Mouse (Mus musculus) forebrain, embryonic 15.5 days (tissue): ENCODE measurements at regions not wholly inside any gene's neighbourhood (a gene's known extent, or its start where the extent isn't known, plus 50 kb on each side); places are given as distances from the start of the nearest gene placed in this dataset.

Source experiments
- ATAC-seq: fragments of 200-750 bp; cut with Nextera tagmentation; replicated peaks from 2 replicates; pipeline ENCODE4 v1.8.0; 2017; ENCODE audit warnings: mild to moderate bottlenecking, moderate TSS enrichment, moderate library complexity
- H3K27ac ChIP-seq: fragments of 300-500 bp; sonication (generic); replicated peaks from 2 replicates; pipeline ENCODE4 v1.5.1; 2015; ENCODE audit warnings: mild to moderate bottlenecking, inconsistent platforms
- H3K27me3 ChIP-seq: fragments of 300-500 bp; sonication (generic); 2 replicates; pipeline ENCODE4 v1.6.1; 2015; ENCODE audit warnings: inconsistent platforms
- H3K36me3 ChIP-seq: fragments of 300-500 bp; sonication (generic); 2 replicates; pipeline ENCODE4 v1.6.1; 2015; ENCODE audit warnings: mild to moderate bottlenecking, inconsistent platforms
- H3K4me1 ChIP-seq: fragments of 300-500 bp; sonication (generic); 2 replicates; pipeline ENCODE4 v1.6.1; 2015; ENCODE audit warnings: inconsistent platforms
- H3K4me2 ChIP-seq: fragments of 300-500 bp; sonication (generic); replicated peaks from 2 replicates; pipeline ENCODE4 v1.6.1; 2015; ENCODE audit warnings: mild to moderate bottlenecking, inconsistent platforms
- H3K4me3 ChIP-seq: fragments of 300-500 bp; sonication (generic); 2 replicates; pipeline ENCODE4 v1.5.1; 2015; ENCODE audit warnings: mild to moderate bottlenecking, inconsistent platforms
- H3K9ac ChIP-seq: fragments of 300-500 bp; sonication (generic); replicated peaks from 2 replicates; pipeline ENCODE4 v1.6.1; 2015; ENCODE audit warnings: mild to moderate bottlenecking, inconsistent platforms
- H3K9me3 ChIP-seq: fragments of 300-500 bp; sonication (generic); 2 replicates; pipeline ENCODE4 v1.6.1; 2016; ENCODE audit warnings: inconsistent platforms
- WGBS: fragments of 180-500 bp; shearing (Covaris S2); methylation state at CpG from one replicate; pipeline ENCODE4 v1.1.7; 2015; ENCODE audit warnings: mixed read lengths; 5-methylcytosine and 5-hydroxymethylcytosine counted together

DNA sequence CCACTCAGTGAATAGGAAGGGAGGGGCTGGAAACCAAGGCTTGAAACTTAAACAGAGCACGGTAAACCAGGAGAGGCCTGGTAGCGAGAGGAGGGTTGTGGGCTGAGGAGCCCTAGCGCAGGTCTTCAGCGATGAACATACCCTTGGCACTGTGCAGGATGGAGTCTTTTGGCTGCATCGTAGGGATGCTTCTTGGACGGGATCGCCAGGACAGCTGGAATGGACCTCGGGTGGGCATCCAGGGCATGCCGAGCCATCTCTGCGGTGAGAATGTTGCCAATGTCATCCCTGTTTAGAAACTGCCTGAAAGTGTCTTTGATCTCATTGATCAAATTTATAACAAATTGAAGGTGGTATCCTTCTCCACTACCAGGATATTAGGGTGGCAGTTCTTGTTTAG lies 192.2 kb upstream of the Usp25 start:
- 0 out of 2 replicates have a peak, but pooled peaks cover 4% of the 10 kb centered on the region for H3K4me1 ChIP-seq
- H3K9ac ChIP-seq, result no peak overlapping the region
- H3K4me2 ChIP-seq, result no peak overlapping the region
- no peak overlapping the region for H3K4me3 ChIP-seq
- H3K9me3 ChIP-seq, result 0 out of 2 replicates have a peak, but pooled peaks cover 2% of the 10 kb centered on the region
- H3K36me3 ChIP-seq, result no peaks in the 10 kb centered on the region
- no peak for ATAC-seq
- H3K27ac ChIP-seq, result no peak overlapping the region
- no peaks in the 10 kb centered on the region for H3K27me3 ChIP-seq
- 92% methylated on average over 10 of the region's 10 CpGs for WGBS

DNA sequence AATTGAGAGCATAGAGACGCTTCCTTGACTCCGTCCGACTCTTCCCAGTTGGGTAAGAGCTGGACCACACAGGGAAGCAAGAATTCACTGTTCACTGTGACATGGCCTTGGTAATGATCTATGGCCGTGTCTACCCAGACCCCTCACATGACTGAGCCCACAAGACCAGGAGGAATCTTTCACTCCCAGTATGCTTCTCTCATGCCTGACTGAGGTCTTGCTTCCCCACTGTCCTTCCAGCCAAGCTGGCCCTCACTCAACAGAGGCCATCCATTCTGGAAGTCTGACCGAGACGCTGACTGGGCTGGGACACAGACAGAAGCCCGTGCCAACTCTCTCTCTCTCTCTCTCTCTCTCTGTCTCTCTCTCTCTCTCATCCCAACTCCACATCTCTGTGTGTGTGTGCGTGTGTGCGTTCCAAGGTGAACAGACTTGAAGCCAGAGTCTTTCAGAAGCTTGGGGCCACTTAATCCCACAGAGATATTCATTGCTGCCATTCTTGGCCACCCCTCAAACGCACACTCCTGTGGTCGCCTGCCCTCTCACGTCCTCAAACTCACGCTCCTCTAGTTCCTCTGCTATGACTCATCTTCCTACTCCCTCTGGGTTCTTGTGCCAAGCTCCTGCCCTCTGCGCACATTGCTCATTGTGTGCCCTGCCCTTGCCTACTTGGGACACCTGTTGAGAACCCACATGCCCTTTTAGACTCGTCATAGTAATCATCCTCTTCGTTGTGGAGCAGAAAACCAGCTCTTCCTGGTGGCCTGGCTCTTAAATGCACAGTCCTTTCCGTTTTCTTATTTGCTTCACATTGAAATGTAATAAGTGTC lies 197.2 kb upstream of the Usp25 start:
- H3K36me3 ChIP-seq, result no peaks in the 10 kb centered on the region
- H3K9ac ChIP-seq, result no peak overlapping the region
- no peak overlapping the region for H3K27ac ChIP-seq
- 0 out of 2 replicates have a peak, but pooled peaks cover 4% of the 10 kb centered on the region for H3K4me1 ChIP-seq
- H3K27me3 ChIP-seq, result no peaks in the 10 kb centered on the region
- H3K4me3 ChIP-seq, result no peak overlapping the region
- no peak for ATAC-seq
- WGBS, result 90% methylated on average over 17 of the region's 17 CpGs
- H3K4me2 ChIP-seq, result no peak overlapping the region
- no peaks in the 10 kb centered on the region for H3K9me3 ChIP-seq

DNA sequence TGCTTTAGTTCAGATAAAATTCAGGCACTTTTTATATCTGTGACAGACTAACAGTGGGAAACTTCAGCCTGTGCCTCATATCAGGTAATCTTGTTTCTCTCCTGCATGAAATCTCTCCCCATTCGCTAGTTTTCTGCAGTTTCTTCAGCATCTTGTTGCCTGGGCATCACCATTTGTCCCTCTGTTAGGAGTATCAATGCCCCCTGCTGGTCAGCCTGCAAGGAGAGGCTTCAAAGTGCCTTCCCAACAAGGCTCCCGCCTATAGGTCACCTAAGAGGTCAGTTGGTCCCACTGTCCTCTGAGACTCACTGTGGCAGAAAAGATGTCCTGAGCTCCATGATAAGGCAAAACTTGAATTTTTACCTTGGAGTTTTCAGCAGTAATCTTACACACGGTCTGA lies 209.8 kb upstream of the Usp25 start:
- WGBS, result 45% methylated on average over 3 of the region's 3 CpGs
- Histone ChIP-seq H3K27me3 (no peaks in the 10 kb centered on the region), H3K27ac (no peak overlapping the region), H3K36me3 (no peaks in the 10 kb centered on the region), H3K9ac (no peak overlapping the region), H3K4me3 (no peak overlapping the region), H3K9me3 (no peaks in the 10 kb centered on the region), H3K4me1 (no peaks in the 10 kb centered on the region), H3K4me2 (no peak overlapping the region)
- no peak for ATAC-seq

DNA sequence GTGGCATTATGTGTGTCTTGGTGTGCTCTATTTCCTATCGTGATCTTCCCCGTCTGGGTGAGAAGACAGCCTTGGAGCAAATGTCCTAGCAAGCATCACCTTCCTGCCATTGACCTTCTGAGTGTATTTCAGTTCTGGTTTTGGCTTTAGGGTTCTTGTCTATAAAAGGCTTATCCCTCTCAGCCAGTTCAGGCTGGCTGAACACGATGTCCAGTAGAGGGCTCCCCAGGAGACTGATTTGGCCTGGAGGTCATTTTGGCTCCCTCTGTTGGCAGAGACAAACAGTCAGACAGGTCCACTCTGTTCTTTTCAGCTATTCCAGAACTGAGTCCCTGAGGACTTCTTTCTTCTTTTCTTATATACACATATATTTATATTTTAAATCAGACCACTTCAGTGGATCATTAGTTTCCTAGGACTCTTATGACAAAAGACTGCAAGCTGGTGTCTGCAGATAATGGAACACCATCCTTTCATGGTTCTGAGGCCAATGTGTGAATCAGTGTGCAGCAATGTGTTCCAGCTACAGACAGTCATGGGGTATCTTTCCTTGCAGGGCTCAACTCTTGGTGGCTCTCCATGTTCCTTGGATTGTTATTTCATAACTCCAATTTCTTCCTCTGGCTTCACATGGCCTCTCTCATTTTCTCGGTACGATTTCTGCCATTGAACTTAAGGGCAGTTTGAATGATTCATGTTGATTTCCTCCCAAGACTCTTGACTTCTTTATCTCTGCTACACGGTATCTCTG lies 226.9 kb upstream of the Usp25 start:
- Histone ChIP-seq H3K9ac (no peak overlapping the region), H3K27me3 (no peaks in the 10 kb centered on the region), H3K9me3 (no peaks in the 10 kb centered on the region), H3K4me3 (no peak overlapping the region), H3K4me2 (no peak overlapping the region), H3K36me3 (no peaks in the 10 kb centered on the region), H3K4me1 (no peaks in the 10 kb centered on the region), H3K27ac (no peak overlapping the region)
- ATAC-seq, result no peak
- WGBS, result 76% methylated on average over 6 of the region's 6 CpGs

DNA sequence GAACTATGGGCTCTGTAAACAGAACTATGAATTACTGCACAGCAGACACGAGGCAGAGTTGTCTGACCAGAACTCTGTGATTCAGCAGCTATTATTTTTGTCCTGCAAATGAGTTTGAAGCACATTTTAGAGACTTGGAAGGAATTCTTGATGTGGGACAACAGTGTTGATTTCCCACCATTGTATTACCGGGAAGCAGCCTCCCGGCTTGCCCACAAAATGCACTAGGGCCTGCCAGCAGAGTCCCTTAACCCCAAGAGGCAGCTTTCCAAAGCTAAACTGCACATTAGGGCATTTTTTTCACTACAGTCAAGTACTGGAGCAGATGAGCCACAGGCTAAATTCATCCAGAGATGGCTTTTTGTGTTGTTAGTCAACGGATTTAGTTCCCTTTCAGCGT lies 230.8 kb upstream of the Usp25 start:
- no peaks in the 10 kb centered on the region for H3K4me1 ChIP-seq
- WGBS, result 62% methylated on average over 5 of the region's 5 CpGs
- no peak overlapping the region for H3K4me3 ChIP-seq
- no peak overlapping the region for H3K27ac ChIP-seq
- no peak overlapping the region for H3K4me2 ChIP-seq
- no peaks in the 10 kb centered on the region for H3K36me3 ChIP-seq
- no peaks in the 10 kb centered on the region for H3K9me3 ChIP-seq
- H3K27me3 ChIP-seq, result no peaks in the 10 kb centered on the region
- no peak overlapping the region for H3K9ac ChIP-seq
- no peak for ATAC-seq

GRCm38 (mm10) chr16:76775790-76776189 lies 237.7 kb upstream of the Usp25 start:
- Histone ChIP-seq H3K27me3 (no peaks in the 10 kb centered on the region), H3K4me1 (no peaks in the 10 kb centered on the region), H3K9ac (no peak overlapping the region), H3K4me3 (no peak overlapping the region), H3K4me2 (no peak overlapping the region), H3K9me3 (no peaks in the 10 kb centered on the region), H3K36me3 (no peaks in the 10 kb centered on the region), H3K27ac (no peak overlapping the region)
- no peak for ATAC-seq
- WGBS, result 86% methylated on average over 2 of the region's 2 CpGs

- Histone ChIP-seq H3K4me3 (no peak overlapping the region), H3K9me3 (no peaks in the 10 kb centered on the region), H3K4me1 (no peaks in the 10 kb centered on the region), H3K27ac (no peak overlapping the region), H3K9ac (no peak overlapping the region), H3K4me2 (no peak overlapping the region), H3K36me3 (no peaks in the 10 kb centered on the region), H3K27me3 (no peaks in the 10 kb centered on the region)
- ATAC-seq, result no peak
- WGBS, result 74% methylated on average over 8 of the region's 8 CpGs
These were observed 239.5 kb upstream of the Usp25 start for GRCm38 (mm10) chr16:76774032-76774431.

DNA sequence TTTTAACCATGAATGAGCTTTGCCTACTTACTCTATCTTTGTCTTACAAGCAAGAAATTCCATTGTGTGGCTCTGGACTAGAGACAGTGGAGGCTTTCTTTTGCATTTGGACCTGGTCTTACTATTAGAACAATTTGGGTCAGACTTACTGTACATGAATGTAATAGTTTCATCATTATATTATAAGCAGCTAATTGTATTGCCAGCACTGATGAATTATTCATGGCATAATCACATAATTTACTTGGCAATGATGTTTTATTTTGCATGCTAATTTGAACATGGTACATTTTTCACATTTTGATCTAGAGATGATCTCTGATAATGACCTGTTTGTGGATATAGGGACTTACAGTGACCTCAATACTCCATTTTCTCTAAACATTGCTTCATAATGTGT lies 240.0 kb upstream of the Usp25 start:
- H3K9ac ChIP-seq, result no peak overlapping the region
- H3K9me3 ChIP-seq, result no peaks in the 10 kb centered on the region
- no peaks in the 10 kb centered on the region for H3K4me1 ChIP-seq
- ATAC-seq, result no peak
- H3K27me3 ChIP-seq, result no peaks in the 10 kb centered on the region
- no peak overlapping the region for H3K27ac ChIP-seq
- no peak overlapping the region for H3K4me2 ChIP-seq
- H3K4me3 ChIP-seq, result no peak overlapping the region
- no peaks in the 10 kb centered on the region for H3K36me3 ChIP-seq

DNA sequence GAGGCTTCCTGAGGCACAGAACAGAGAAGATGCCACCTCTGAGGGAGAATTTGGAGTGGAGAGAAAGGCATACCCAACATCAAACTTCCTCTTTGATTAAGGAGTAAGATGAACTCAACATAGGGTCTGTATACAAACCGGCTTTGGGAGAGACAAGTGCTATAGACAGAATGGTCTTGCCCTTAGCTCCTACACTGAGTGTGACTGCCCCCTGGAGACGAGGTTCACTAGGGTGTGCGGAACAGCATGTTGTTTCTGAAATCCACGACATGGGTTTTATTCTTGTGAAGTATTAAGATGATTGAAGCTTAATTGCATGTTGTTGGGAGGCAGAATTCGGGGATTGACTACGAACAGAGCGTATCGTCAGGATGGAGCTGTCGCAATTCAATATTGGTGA lies 244.9 kb upstream of the Usp25 start:
- H3K27ac ChIP-seq, result no peak overlapping the region
- no peaks in the 10 kb centered on the region for H3K27me3 ChIP-seq
- WGBS, result 82% methylated on average over 9 of the region's 9 CpGs
- ATAC-seq, result no peak
- no peak overlapping the region for H3K9ac ChIP-seq
- H3K36me3 ChIP-seq, result no peaks in the 10 kb centered on the region
- no peak overlapping the region for H3K4me3 ChIP-seq
- H3K4me2 ChIP-seq, result no peak overlapping the region
- no peaks in the 10 kb centered on the region for H3K4me1 ChIP-seq
- H3K9me3 ChIP-seq, result no peaks in the 10 kb centered on the region

DNA sequence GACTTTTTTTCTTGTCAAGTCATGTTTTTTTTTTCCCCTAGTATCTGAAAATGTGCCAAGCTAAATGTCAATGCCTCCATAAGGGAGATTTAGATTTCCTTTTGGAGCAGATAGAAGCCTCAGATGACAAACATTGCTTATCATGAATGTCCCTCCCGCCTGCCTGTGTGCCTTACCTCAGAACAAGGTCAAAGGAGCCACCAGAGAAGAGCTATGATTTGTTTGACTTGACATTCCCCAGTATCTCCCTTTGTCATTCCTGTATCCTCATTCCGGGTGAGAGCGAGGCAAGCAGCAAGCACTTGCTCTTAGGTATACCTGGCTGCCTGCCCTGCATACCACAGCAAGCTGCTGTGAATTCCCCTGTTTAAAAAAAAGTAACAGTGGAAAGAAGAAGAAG lies 246.9 kb upstream of the Usp25 start:
- Histone ChIP-seq H3K9ac (no peak overlapping the region), H3K27ac (no peak overlapping the region), H3K4me2 (no peak overlapping the region), H3K36me3 (no peaks in the 10 kb centered on the region), H3K27me3 (no peaks in the 10 kb centered on the region), H3K9me3 (no peaks in the 10 kb centered on the region), H3K4me1 (no peaks in the 10 kb centered on the region), H3K4me3 (no peak overlapping the region)
- no peak for ATAC-seq
- WGBS, result 86% methylated on average over 3 of the region's 3 CpGs

GRCm38 (mm10) chr16:76765536-76765935 lies 248.0 kb upstream of the Usp25 start:
- Histone ChIP-seq H3K27me3 (no peaks in the 10 kb centered on the region), H3K27ac (no peak overlapping the region), H3K4me1 (no peaks in the 10 kb centered on the region), H3K4me2 (no peak overlapping the region), H3K9ac (no peak overlapping the region), H3K36me3 (no peaks in the 10 kb centered on the region), H3K4me3 (no peak overlapping the region), H3K9me3 (no peaks in the 10 kb centered on the region)
- ATAC-seq, result no peak
- 53% methylated on average over 7 of the region's 7 CpGs for WGBS

DNA sequence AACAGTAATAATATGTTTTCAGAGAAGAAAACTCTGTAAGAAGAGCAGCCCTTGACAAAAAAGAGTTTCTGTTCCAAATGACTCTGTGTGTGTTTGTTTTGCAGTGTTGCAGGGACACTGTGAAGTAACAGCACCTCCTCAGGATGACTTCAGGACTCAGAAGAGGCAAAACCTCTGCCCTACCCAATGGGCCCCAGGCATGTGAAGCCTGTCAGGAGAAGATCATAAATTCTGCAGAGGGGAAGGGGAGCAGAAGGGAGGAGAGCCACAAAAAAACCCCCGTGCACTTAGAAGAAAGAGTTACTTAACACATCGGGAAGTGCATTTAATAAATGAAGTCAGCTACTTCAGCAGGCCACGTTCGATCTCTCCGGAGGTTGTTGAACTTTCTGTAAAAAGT lies 248.5 kb upstream of the Usp25 start:
- Histone ChIP-seq H3K4me3 (no peak overlapping the region), H3K27ac (no peak overlapping the region), H3K9ac (no peak overlapping the region), H3K4me1 (no peaks in the 10 kb centered on the region), H3K36me3 (no peaks in the 10 kb centered on the region), H3K9me3 (no peaks in the 10 kb centered on the region), H3K27me3 (no peaks in the 10 kb centered on the region), H3K4me2 (no peak overlapping the region)
- ATAC-seq, result no peak
- 74% methylated on average over 5 of the region's 5 CpGs for WGBS
